Mouse (Mus musculus) neural tube, embryonic 13.5 days (tissue): ENCODE measurements around the gene Gtf3c5. TPM values are rescaled to one million over a fixed set of nuclear protein-coding genes. Genes with fewer than 3 reads are reported as not detected.

Experiments used
- microRNA-seq: library from miRNA; unstranded; fragments of <30 nt; microRNA quantifications from one replicate; pipeline ENCODE4, GENCODE M21; 2016
- polyA plus RNA-seq: library from polyadenylated mRNA; unstranded; fragments of >200 nt; fragmentation: Nextera tagmentation; extraction: Ambion mirVana; gene quantifications from 2 replicates; pipeline ENCODE4 v1.2.1, GENCODE M21; 2015

Gene Gtf3c5
- polyA plus RNA-seq, 1 experiment from 2014 or later = 43.5 TPM

Small RNA genes lying within 50 kb of the gene (microRNA-seq; reads per million reads assigned to microRNA genes)
- not detected for gene Gm22824

Other genes with a start within 250 kb of the Gtf3c5 start
- gene Ppp1r26, start 137.0 kb downstream of the Gtf3c5 start, polyA plus RNA-seq = 10.3 and 11.1 TPM in 2 replicates
- gene 1700007K13Rik, start 117.4 kb downstream of the Gtf3c5 start, polyA plus RNA-seq = 2.6 and 2.8 TPM in 2 replicates
- gene Mrps2, start 115.7 kb downstream of the Gtf3c5 start, polyA plus RNA-seq = 52.7 and 56.2 TPM in 2 replicates
- gene Gbgt1, start 86.9 kb downstream of the Gtf3c5 start, polyA plus RNA-seq = 1.6 and 1.7 TPM in 2 replicates
- gene Gm10134, start 77.7 kb downstream of the Gtf3c5 start, polyA plus RNA-seq = 2.6 and 4.0 TPM in 2 replicates
- 86.3 and 90.7 TPM in 2 replicates for gene Ralgds, start 70.6 kb downstream of the Gtf3c5 start, polyA plus RNA-seq
- not detected in 2 replicates for gene Cel, start 20.3 kb downstream of the Gtf3c5 start, polyA plus RNA-seq
- gene Gfi1b, start 38.2 kb upstream of the Gtf3c5 start, polyA plus RNA-seq = 0.17 and 0.45 TPM in 2 replicates
- 30.2 and 36.8 TPM in 2 replicates for gene Tsc1, start 57.5 kb upstream of the Gtf3c5 start, polyA plus RNA-seq
- 0.64 and 0.85 TPM in 2 replicates for gene Spaca9, start 116.0 kb upstream of the Gtf3c5 start, polyA plus RNA-seq
- gene Ak8, start 116.4 kb upstream of the Gtf3c5 start, polyA plus RNA-seq = 0.50 and 0.73 TPM in 2 replicates